Mouse (Mus musculus) hindbrain, embryonic 11.5 days (tissue): ENCODE results near the gene Mr1. TPM values are rescaled to one million over a fixed set of nuclear protein-coding genes. Genes with fewer than 3 reads are reported as not detected.
A peak's percentile ranks its signal among the peaks of the same experiment; 100 is the strongest.

Experiments used
- ATAC-seq: fragments of 200-750 bp; cut with Nextera tagmentation; 2 replicates; pipeline ENCODE4 v1.8.0; 2017; ENCODE audit warnings: mild to moderate bottlenecking, moderate TSS enrichment, moderate library complexity; ENCODE audit not compliant: low FRiP score
- DNase-seq: peaks from one replicate; pipeline ENCODE4 v3.0.0-alpha.2; 2015; ENCODE audit warnings: low spot score
- H3K27ac ChIP-seq: fragments of 300-500 bp; sonication (generic); 2 replicates; pipeline ENCODE4 v1.5.1; 2014; ENCODE audit warnings: mild to moderate bottlenecking, low read depth, low read length
- H3K27me3 ChIP-seq: fragments of 300-500 bp; sonication (generic); 2 replicates; pipeline ENCODE4 v1.6.1; 2014; ENCODE audit warnings: mild to moderate bottlenecking, low read length, moderate library complexity, mixed read lengths; ENCODE audit not compliant: control insufficient read depth, insufficient read depth
- H3K36me3 ChIP-seq: fragments of 300-500 bp; sonication (generic); 2 replicates; pipeline ENCODE4 v1.6.1; 2014; ENCODE audit warnings: mild to moderate bottlenecking, low read length, moderate library complexity, mixed read lengths; ENCODE audit not compliant: control insufficient read depth, insufficient read depth
- H3K4me1 ChIP-seq: fragments of 300-500 bp; sonication (generic); replicated peaks from 2 replicates; pipeline ENCODE4 v1.6.1; 2014; ENCODE audit warnings: low read length, mixed read lengths; ENCODE audit not compliant: control insufficient read depth, insufficient read depth
- H3K4me2 ChIP-seq: fragments of 300-500 bp; sonication (generic); replicated peaks from 2 replicates; pipeline ENCODE4 v1.6.1; 2014; ENCODE audit warnings: mild to moderate bottlenecking, low read depth, low read length
- H3K4me3 ChIP-seq: fragments of 300-500 bp; sonication (generic); 2 replicates; pipeline ENCODE4 v1.5.1; 2014; ENCODE audit warnings: low read depth, low read length
- H3K9ac ChIP-seq: fragments of 300-500 bp; sonication (generic); 2 replicates; pipeline ENCODE4 v1.6.1; 2014; ENCODE audit warnings: low read depth, low read length
- H3K9me3 ChIP-seq: fragments of 300-500 bp; sonication (generic); 2 replicates; pipeline ENCODE4 v1.6.1; 2016; ENCODE audit warnings: low read length; ENCODE audit not compliant: control insufficient read depth
- WGBS: fragments of 180-500 bp; shearing (Covaris S2); extraction: QIAGEN DNeasy Blood & Tissue Kit; methylation state at CpG from one replicate; pipeline ENCODE4 v1.1.7; 2014; 5-methylcytosine and 5-hydroxymethylcytosine counted together
- polyA plus RNA-seq: library from polyadenylated mRNA; unstranded; fragments of >200 nt; fragmentation: Nextera tagmentation; extraction: Ambion mirVana; gene quantifications from 2 replicates; pipeline ENCODE4 v1.2.1, GENCODE M21; 2014

The Mr1 gene
- polyA plus RNA-seq, 1 experiment from 2014 or later: 1.9 TPM

- no peak overlapping the region for H3K4me3 ChIP-seq
- no peak overlapping the region for H3K4me2 ChIP-seq
- DNase-seq: no peak
- no peaks in the 10 kb centered on the region for H3K36me3 ChIP-seq
- H3K27ac ChIP-seq: no peak overlapping the region
- H3K9ac ChIP-seq: no peak overlapping the region
- H3K27me3 ChIP-seq: no peaks in the 10 kb centered on the region
- WGBS: 33% methylated on average over 4 of the region's 4 CpGs
- H3K4me1 ChIP-seq: peaks cover 5% of the 10 kb centered on the region
- ATAC-seq: no peak
- no peaks in the 10 kb centered on the region for H3K9me3 ChIP-seq
Observed at GRCm38 (mm10) chr1:155093145-155093791, 53.3 kb downstream of the Mr1 start.

GRCm38 (mm10) chr1:155091842-155092800 is 54.5 kb downstream of the Mr1 start:
- Histone ChIP-seq H3K4me1 (peaks cover 5% of the 10 kb centered on the region), H3K9ac (no peak overlapping the region), H3K4me2 (no peak overlapping the region), H3K36me3 (no peaks in the 10 kb centered on the region), H3K27me3 (no peaks in the 10 kb centered on the region), H3K4me3 (no peak overlapping the region), H3K27ac (no peak overlapping the region), H3K9me3 (no peaks in the 10 kb centered on the region)
- no peak for DNase-seq
- peak; percentile 67 for ATAC-seq
- WGBS: 25% methylated on average over 14 of the region's 14 CpGs

- Histone ChIP-seq H3K9ac (no peak overlapping the region), H3K4me2 (no peak overlapping the region), H3K9me3 (no peaks in the 10 kb centered on the region), H3K36me3 (no peaks in the 10 kb centered on the region), H3K4me1 (peaks cover 5% of the 10 kb centered on the region), H3K27me3 (no peaks in the 10 kb centered on the region), H3K27ac (no peak overlapping the region), H3K4me3 (no peak overlapping the region)
- DNase-seq (no peak), ATAC-seq (no peak)
- WGBS: 82% methylated on average over 7 of the region's 7 CpGs
Observed at GRCm38 (mm10) chr1:155091374-155091841, 55.2 kb downstream of the Mr1 start.

- no peak overlapping the region for H3K4me2 ChIP-seq
- peaks cover 5% of the 10 kb centered on the region for H3K4me1 ChIP-seq
- H3K4me3 ChIP-seq: no peak overlapping the region
- H3K27me3 ChIP-seq: no peaks in the 10 kb centered on the region
- DNase-seq (no peak), ATAC-seq (no peak)
- WGBS: 76% methylated on average over 1 of the region's 1 CpGs
- no peaks in the 10 kb centered on the region for H3K36me3 ChIP-seq
- no peaks in the 10 kb centered on the region for H3K9me3 ChIP-seq
- no peak overlapping the region for H3K27ac ChIP-seq
- H3K9ac ChIP-seq: no peak overlapping the region
Observed at GRCm38 (mm10) chr1:155090736-155091135, 55.9 kb downstream of the Mr1 start.

- 90% methylated on average over 7 of the region's 7 CpGs for WGBS
- H3K9ac ChIP-seq: no peak overlapping the region
- no peaks in the 10 kb centered on the region for H3K36me3 ChIP-seq
- H3K27me3 ChIP-seq: no peaks in the 10 kb centered on the region
- H3K4me2 ChIP-seq: no peak overlapping the region
- H3K9me3 ChIP-seq: no peaks in the 10 kb centered on the region
- no peak overlapping the region for H3K4me3 ChIP-seq
- H3K27ac ChIP-seq: no peak overlapping the region
- DNase-seq: no peak
- no peak for ATAC-seq
- peaks cover 8% of the 10 kb centered on the region for H3K4me1 ChIP-seq
Observed at GRCm38 (mm10) chr1:155090327-155090726, 56.3 kb downstream of the Mr1 start.

- peaks cover 16% of the 10 kb centered on the region for H3K4me1 ChIP-seq
Observed at GRCm38 (mm10) chr1:155088847-155089603, 57.6 kb downstream of the Mr1 start.

GRCm38 (mm10) chr1:155088046-155088445 is 58.6 kb downstream of the Mr1 start:
- H3K27ac ChIP-seq: no peak overlapping the region
- H3K36me3 ChIP-seq: no peaks in the 10 kb centered on the region
- no peaks in the 10 kb centered on the region for H3K27me3 ChIP-seq
- no peak for ATAC-seq
- H3K4me3 ChIP-seq: no peak overlapping the region
- WGBS: 95% methylated on average over 4 of the region's 4 CpGs
- H3K4me1 ChIP-seq: peaks cover 16% of the 10 kb centered on the region
- H3K4me2 ChIP-seq: no peak overlapping the region
- no peaks in the 10 kb centered on the region for H3K9me3 ChIP-seq
- no peak for DNase-seq
- H3K9ac ChIP-seq: no peak overlapping the region

More at GRCm38 (mm10) chr1:155088847-155089603, 57.6 kb downstream of the Mr1 start:
- H3K36me3 ChIP-seq: no peaks in the 10 kb centered on the region
- ATAC-seq (no peak), DNase-seq (no peak)
- no peaks in the 10 kb centered on the region for H3K9me3 ChIP-seq
- H3K27me3 ChIP-seq: no peaks in the 10 kb centered on the region
- 71% methylated on average over 16 of the region's 16 CpGs for WGBS
- no peak overlapping the region for H3K4me3 ChIP-seq
- H3K4me2 ChIP-seq: no peak overlapping the region
- H3K9ac ChIP-seq: no peak overlapping the region
- H3K27ac ChIP-seq: no peak overlapping the region

GRCm38 (mm10) chr1:155086893-155087292 is 59.7 kb downstream of the Mr1 start:
- H3K36me3 ChIP-seq: no peaks in the 10 kb centered on the region
- no peaks in the 10 kb centered on the region for H3K9me3 ChIP-seq
- H3K4me2 ChIP-seq: no peak overlapping the region
- 20% methylated on average over 4 of the region's 4 CpGs for WGBS
- H3K27ac ChIP-seq: no peak overlapping the region
- ATAC-seq (no peak), DNase-seq (no peak)
- H3K4me1 ChIP-seq: peaks cover 14% of the 10 kb centered on the region
- H3K9ac ChIP-seq: no peak overlapping the region
- no peaks in the 10 kb centered on the region for H3K27me3 ChIP-seq
- no peak overlapping the region for H3K4me3 ChIP-seq
